In the genomic region with DNA sequence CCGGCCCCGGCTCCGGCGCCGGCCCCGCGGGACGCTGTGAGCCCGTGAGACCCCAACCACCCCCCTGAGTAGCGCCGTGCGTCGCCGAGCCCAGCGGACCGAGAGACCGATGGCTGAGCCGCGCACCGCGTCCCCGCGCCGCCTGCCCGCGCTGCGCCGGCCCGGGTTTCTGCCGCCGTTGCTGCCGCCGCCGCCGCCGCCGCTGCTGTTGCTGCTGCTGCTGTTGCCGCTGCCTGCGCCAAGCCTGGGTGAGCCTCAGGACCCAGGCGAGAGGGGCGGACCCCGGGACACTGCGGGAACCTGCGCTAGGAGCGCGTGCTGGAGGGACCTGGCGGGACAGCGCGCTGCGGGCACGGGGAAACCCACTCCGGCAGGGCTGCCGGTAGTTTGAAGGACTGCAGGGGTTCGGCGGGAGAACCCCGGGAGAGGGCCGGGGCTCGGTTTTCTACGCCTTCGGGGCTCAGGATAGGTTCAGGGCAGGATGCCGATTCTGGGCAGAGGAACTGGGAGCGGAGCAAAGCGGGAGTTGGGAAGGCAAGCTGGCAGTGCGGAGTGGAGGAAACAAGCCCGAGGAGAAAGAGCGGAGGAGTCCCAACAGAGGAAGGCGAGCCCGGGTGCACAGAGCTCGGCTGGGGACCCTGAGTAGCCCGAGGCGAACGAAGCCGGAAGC, we compare ENCODE assay signal across 8 mouse cellular contexts. TPM values are rescaled to one million over a fixed set of nuclear protein-coding genes. Genes with fewer than 3 reads are reported as not detected.
DNase-seq lines count a peak whose midpoint lies in the region; ATAC-seq lines count a peak whose summit lies in the region.

No protein-coding gene starts in this region.

- H3K27ac ChIP-seq in embryonic facial prominence, embryonic 12.5 days: peak overlapping the region; percentile 91
- H3K27ac ChIP-seq in heart, embryonic 15.5 days: peak overlapping the region; percentile 60

- H3K9me3 ChIP-seq in embryonic facial prominence, embryonic 12.5 days: no peaks in the 10 kb centered on the region
- H3K9me3 ChIP-seq in heart, embryonic 15.5 days (replicated peaks): no peaks in the 10 kb centered on the region

- WGBS in embryonic facial prominence, embryonic 12.5 days: under 1% methylated on average over 61 of the region's 73 CpGs
- WGBS in heart, embryonic 15.5 days: under 1% methylated on average over 73 of the region's 73 CpGs

- peak; percentile 72 for ATAC-seq in embryonic facial prominence, embryonic 12.5 days (ENCODE audit: insufficient number of reproducible peaks, insufficient read depth, low FRiP score, low TSS enrichment)
- ATAC-seq in heart, embryonic 15.5 days (replicated peaks; ENCODE audit: insufficient number of reproducible peaks, insufficient read depth, low FRiP score, low read depth): peak; percentile 63
- ATAC-seq in inflammation-experienced regulatory T-cells, adult 6 months: no peak

- peaks cover 10% of the 10 kb centered on the region for H3K4me1 ChIP-seq in embryonic facial prominence, embryonic 12.5 days
- H3K4me1 ChIP-seq in heart, embryonic 15.5 days (replicated peaks): peaks cover 17% of the 10 kb centered on the region

- no peaks in the 10 kb centered on the region; the same call in 1 of the 2 replicates for H3K27me3 ChIP-seq in embryonic facial prominence, embryonic 12.5 days
- H3K27me3 ChIP-seq in heart, embryonic 15.5 days: peaks cover 43% of the 10 kb centered on the region

- H3K4me2 ChIP-seq in embryonic facial prominence, embryonic 12.5 days (replicated peaks): peak overlapping the region; percentile 85
- H3K4me2 ChIP-seq in heart, embryonic 15.5 days: peak overlapping the region; percentile 100

- peak; percentile 46 to 53 for DNase-seq in B cell, adult 2 months
- DNase-seq in CD4-positive helper T cell, adult 2 months (ENCODE audit: low read depth, low spot score): peak; percentile 26
- DNase-seq in kidney, postnatal 10 days: peak; percentile 72
- peak; percentile 15 for DNase-seq in lung, postnatal 36 days
- peak; percentile 55 for DNase-seq in right cerebral cortex, postnatal 14 days

- H3K9ac ChIP-seq in embryonic facial prominence, embryonic 12.5 days: peak overlapping the region; percentile 88
- peak overlapping the region; percentile 78 for H3K9ac ChIP-seq in heart, embryonic 15.5 days

- 0 out of 2 replicates have a peak, but pooled peaks cover 6% of the 10 kb centered on the region for H3K36me3 ChIP-seq in embryonic facial prominence, embryonic 12.5 days
- H3K36me3 ChIP-seq in heart, embryonic 15.5 days: no peaks in the 10 kb centered on the region

- peak overlapping the region; percentile 56 for H3K4me3 ChIP-seq in embryonic facial prominence, embryonic 12.5 days
- H3K4me3 ChIP-seq in heart, embryonic 15.5 days: peak overlapping the region; percentile 79

RNA-seq across cellular contexts. Expression of a gene that starts 0.5 kb away (rescaled TPM):
- polyA plus RNA-seq in embryonic facial prominence, embryonic 12.5 days (2016; fragmentation: Nextera tagmentation; extraction: Ambion mirVana): 7.5 and 9.3 TPM in 2 replicates
- polyA plus RNA-seq in heart, embryonic 15.5 days (2015; fragmentation: Nextera tagmentation; extraction: Ambion mirVana): 0.19 and 0.71 TPM in 2 replicates
- polyA plus RNA-seq in inflammation-experienced regulatory T-cells, adult 6 months (2017; shearing (Covaris generic)): not detected

RNA-seq across cellular contexts. Expression of a gene that starts 40.2 kb away (rescaled TPM):
- 25.0 and 25.4 TPM in 2 replicates for polyA plus RNA-seq in embryonic facial prominence, embryonic 12.5 days (2016; fragmentation: Nextera tagmentation; extraction: Ambion mirVana)
- 9.1 and 13.0 TPM in 2 replicates for polyA plus RNA-seq in heart, embryonic 15.5 days (2015; fragmentation: Nextera tagmentation; extraction: Ambion mirVana)
- under 1 TPM in 2 of 3 experiments, not detected in 1; 0.24 to 0.28 TPM for polyA plus RNA-seq in inflammation-experienced regulatory T-cells, adult 6 months (2017; shearing (Covaris generic))

RNA-seq across cellular contexts. Expression of a gene that starts 53.7 kb away (rescaled TPM):
- 7.1 and 7.2 TPM in 2 replicates for polyA plus RNA-seq in embryonic facial prominence, embryonic 12.5 days (2016; fragmentation: Nextera tagmentation; extraction: Ambion mirVana)
- 5.3 and 5.8 TPM in 2 replicates for polyA plus RNA-seq in heart, embryonic 15.5 days (2015; fragmentation: Nextera tagmentation; extraction: Ambion mirVana)
- 1 to 10 TPM; 5.4 to 8.0 (median 5.8) TPM for polyA plus RNA-seq in inflammation-experienced regulatory T-cells, adult 6 months (2017; shearing (Covaris generic))

Comparison
In these comparisons a context has a peak if more than half of its experiments do, and no peak if none do; other contexts are left out.
1. DNase-seq: peak in every context shown above with its lines; median percentile 72 in kidney, postnatal 10 days; 55 in right cerebral cortex, postnatal 14 days; 50 in B cell, adult 2 months; 26 in CD4-positive helper T cell, adult 2 months; 15 in lung, postnatal 36 days.